Mouse (Mus musculus) heart, postnatal 0 days (tissue): ENCODE results near the gene Vmn2r81.

Source experiments
- CTCF ChIP-seq: IDR thresholded peaks from 2 replicates; pipeline ENCODE4 v1.5.1; 2016; ENCODE audit warnings: antibody characterized with exemption, control low read depth, low read depth
- EP300 ChIP-seq: IDR thresholded peaks from 2 replicates; pipeline ENCODE4 v1.6.1; 2016; ENCODE audit warnings: antibody characterized with exemption, low read depth

- TF ChIP-seq CTCF: no peak
- TF ChIP-seq EP300: no peak
These were observed 25.9 kb upstream of the Vmn2r81 start for GRCm38 (mm10) chr10:79221606-79222005.
